Mouse (Mus musculus) liver, embryonic 14 days (tissue): ENCODE measurements around the gene Upk3b. TPM values are rescaled to one million over a fixed set of nuclear protein-coding genes. Genes with fewer than 3 reads are reported as not detected.

Experiments used
- polyA plus RNA-seq: library from polyadenylated mRNA; depleted of rRNA; stranded (reverse); fragments of >200 nt; gene quantifications from 2 replicates; pipeline ENCODE4 v1.2.3, GENCODE M21; 2012; rRNA removed

Gene Upk3b
- polyA plus RNA-seq: 1.6 and 1.8 TPM in 2 replicates

GRCm38 (mm10) chr5:136038258-136039214 is at the start of gene Upk3b:
Gene Upk3b (plus strand): TSS chr5:136038496.

GRCm38 (mm10) chr5:135994725-135995687 is 43.3 kb upstream of the Upk3b start, which contains the start of gene Dtx2:
Gene Dtx2 (plus strand): TSS chr5:135994800.

GRCm38 (mm10) chr5:136054301-136055077 is 16.2 kb downstream of the Upk3b start, which contains the start of gene Upk3bl:
Gene Upk3bl (plus strand): TSS chr5:136054492.

DNA sequence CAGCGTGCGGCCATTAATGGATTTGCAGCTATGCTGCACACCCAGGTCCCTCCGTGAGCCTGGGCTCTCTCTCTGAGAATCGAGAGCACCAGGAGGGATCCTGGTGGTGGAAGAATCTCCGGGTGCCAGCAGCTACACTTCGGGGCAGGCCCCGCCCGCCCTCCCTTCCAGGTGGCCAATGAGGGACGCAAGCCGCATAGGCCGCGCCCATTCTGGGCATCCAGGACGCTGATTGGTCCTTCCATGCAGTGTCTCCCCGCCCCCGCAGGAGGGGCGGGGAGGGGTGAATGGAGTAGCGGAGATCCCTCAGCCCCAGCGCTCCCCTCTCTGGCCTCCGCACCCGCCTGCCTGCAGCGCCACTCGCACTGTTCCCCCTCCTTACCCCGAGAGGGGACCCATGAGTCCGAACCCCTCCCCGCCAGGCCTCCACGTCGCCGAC is 45.4 kb downstream of the Upk3b start, which contains the start of gene Rasa4:
TSS of gene Rasa4 (plus strand) at position 248 of the 439 bp plus-strand sequence.

Other genes starting within 250 kb of the Upk3b start
- 0.01 and 0.02 TPM in 2 replicates for gene Srrm3, start 231.6 kb upstream of the Upk3b start, polyA plus RNA-seq
- gene Hspb1, start 150.6 kb upstream of the Upk3b start, polyA plus RNA-seq: 1.3 and 4.2 TPM in 2 replicates
- 22.8 and 28.2 TPM in 2 replicates for gene Ywhag, start 103.9 kb upstream of the Upk3b start, polyA plus RNA-seq
- gene Ssc4d, start 64.0 kb upstream of the Upk3b start, polyA plus RNA-seq: 1.8 and 2.7 TPM in 2 replicates
- gene Zp3, start 58.4 kb upstream of the Upk3b start, polyA plus RNA-seq: not detected in 2 replicates
- gene Dtx2, start 43.7 kb upstream of the Upk3b start, polyA plus RNA-seq: 3.1 and 3.7 TPM in 2 replicates
- gene Upk3bl, start 16.0 kb downstream of the Upk3b start, polyA plus RNA-seq: 0.85 TPM in 1 of 2 replicates, not detected in the other
- gene Rasa4, start 45.4 kb downstream of the Upk3b start, polyA plus RNA-seq: 1.3 and 1.6 TPM in 2 replicates
- gene Polr2j, start 78.1 kb downstream of the Upk3b start, polyA plus RNA-seq: 89.2 and 101 TPM in 2 replicates
- 40.2 and 45.9 TPM in 2 replicates for gene Lrwd1, start 97.6 kb downstream of the Upk3b start, polyA plus RNA-seq
- 7.4 and 8.4 TPM in 2 replicates for gene Alkbh4, start 97.7 kb downstream of the Upk3b start, polyA plus RNA-seq
- gene Orai2, start 132.2 kb downstream of the Upk3b start, polyA plus RNA-seq: 2.9 and 3.8 TPM in 2 replicates
- gene Prkrip1, start 160.5 kb downstream of the Upk3b start, polyA plus RNA-seq: 16.1 and 17.9 TPM in 2 replicates
- 1.8 and 1.9 TPM in 2 replicates for gene Sh2b2, start 208.1 kb downstream of the Upk3b start, polyA plus RNA-seq